Mouse (Mus musculus): ENCODE measurements around the gene Acap3. TPM values are rescaled to one million over a fixed set of nuclear protein-coding genes. Genes with fewer than 3 reads are reported as not detected.

Gene Acap3
- polyA plus RNA-seq, 1 experiment from 2014 or later: 89.8 TPM

- H3K27ac ChIP-seq: no peak overlapping the region
- no peak overlapping the region for H3K4me2 ChIP-seq
- no peaks in the 10 kb centered on the region for H3K27me3 ChIP-seq (replicated peaks)
- ATAC-seq (replicated peaks): no peak
- H3K4me1 ChIP-seq: no peaks in the 10 kb centered on the region
- no peaks in the 10 kb centered on the region for H3K9me3 ChIP-seq
- no peak overlapping the region for H3K4me3 ChIP-seq
- 93% methylated on average over 6 of the region's 6 CpGs for WGBS
- peaks cover 51% of the 10 kb centered on the region for H3K36me3 ChIP-seq (replicated peaks)
- no peak overlapping the region for H3K9ac ChIP-seq
Measured at GRCm38 (mm10) chr4:155955491-155955890, 63.9 kb downstream of the Acap3 start.

Small RNAs within 50 kb of the gene (microRNA-seq; reads per million reads assigned to microRNA genes)
- gene Gm22991: not detected

Other genes with a start within 250 kb of the Acap3 start
- gene Gm10563, start 246.4 kb upstream of the Acap3 start, polyA plus RNA-seq (2015; fragmentation: Nextera tagmentation; extraction: Ambion mirVana): not detected in 2 replicates
- 3.8 and 5.5 TPM in 2 replicates for gene Mmp23, start 238.4 kb upstream of the Acap3 start, polyA plus RNA-seq (2015; fragmentation: Nextera tagmentation; extraction: Ambion mirVana)
- 61.0 and 62.1 TPM in 2 replicates for gene Mib2, start 222.6 kb upstream of the Acap3 start, polyA plus RNA-seq (2015; fragmentation: Nextera tagmentation; extraction: Ambion mirVana)
- 15.7 and 17.1 TPM in 2 replicates for gene Fndc10, start 197.5 kb upstream of the Acap3 start, polyA plus RNA-seq (2015; fragmentation: Nextera tagmentation; extraction: Ambion mirVana)
- 151 and 155 TPM in 2 replicates for gene Ssu72, start 187.0 kb upstream of the Acap3 start, polyA plus RNA-seq (2015; fragmentation: Nextera tagmentation; extraction: Ambion mirVana)
- gene Tmem240, start 157.0 kb upstream of the Acap3 start, polyA plus RNA-seq (2015; fragmentation: Nextera tagmentation; extraction: Ambion mirVana): 24.8 and 24.9 TPM in 2 replicates
- 93.4 and 99.2 TPM in 2 replicates for gene Atad3a, start 130.7 kb upstream of the Acap3 start, polyA plus RNA-seq (2015; fragmentation: Nextera tagmentation; extraction: Ambion mirVana)
- 31.5 and 33.5 TPM in 2 replicates for gene Vwa1, start 117.1 kb upstream of the Acap3 start, polyA plus RNA-seq (2015; fragmentation: Nextera tagmentation; extraction: Ambion mirVana)
- 0.93 and 1.2 TPM in 2 replicates for gene Tmem88b, start 105.9 kb upstream of the Acap3 start, polyA plus RNA-seq (2015; fragmentation: Nextera tagmentation; extraction: Ambion mirVana)
- not detected in 2 replicates for gene Ankrd65, start 101.4 kb upstream of the Acap3 start, polyA plus RNA-seq (2015; fragmentation: Nextera tagmentation; extraction: Ambion mirVana)
- 242 and 244 TPM in 2 replicates for gene Mrpl20, start 88.9 kb upstream of the Acap3 start, polyA plus RNA-seq (2015; fragmentation: Nextera tagmentation; extraction: Ambion mirVana)
- gene Ccnl2, start 79.3 kb upstream of the Acap3 start, polyA plus RNA-seq (2015; fragmentation: Nextera tagmentation; extraction: Ambion mirVana): 155 and 164 TPM in 2 replicates
- gene Aurkaip1, start 60.5 kb upstream of the Acap3 start, polyA plus RNA-seq (2015; fragmentation: Nextera tagmentation; extraction: Ambion mirVana): 128 and 129 TPM in 2 replicates
- gene Mxra8, start 52.1 kb upstream of the Acap3 start, polyA plus RNA-seq (2015; fragmentation: Nextera tagmentation; extraction: Ambion mirVana): 23.4 and 32.6 TPM in 2 replicates
- 30.9 and 37.0 TPM in 2 replicates for gene Dvl1, start 44.4 kb upstream of the Acap3 start, polyA plus RNA-seq (2015; fragmentation: Nextera tagmentation; extraction: Ambion mirVana)
- 0.61 and 0.72 TPM in 2 replicates for gene Tas1r3, start 28.5 kb upstream of the Acap3 start, polyA plus RNA-seq (2015; fragmentation: Nextera tagmentation; extraction: Ambion mirVana)
- gene Cptp, start 22.4 kb upstream of the Acap3 start, polyA plus RNA-seq (2015; fragmentation: Nextera tagmentation; extraction: Ambion mirVana): 28.1 and 29.1 TPM in 2 replicates
- gene Ints11, start 22.3 kb upstream of the Acap3 start, polyA plus RNA-seq (2015; fragmentation: Nextera tagmentation; extraction: Ambion mirVana): 80.6 and 83.6 TPM in 2 replicates
- gene Pusl1, start within 50 bp of the Acap3 start, polyA plus RNA-seq (2015; fragmentation: Nextera tagmentation; extraction: Ambion mirVana): 60.1 and 66.6 TPM in 2 replicates
- gene Ube2j2, start 52.0 kb downstream of the Acap3 start, polyA plus RNA-seq (2015; fragmentation: Nextera tagmentation; extraction: Ambion mirVana): 115 and 118 TPM in 2 replicates
- 6.8 and 9.5 TPM in 2 replicates for gene C1qtnf12, start 70.5 kb downstream of the Acap3 start, polyA plus RNA-seq (2015; fragmentation: Nextera tagmentation; extraction: Ambion mirVana)
- gene B3galt6, start 100.8 kb downstream of the Acap3 start, polyA plus RNA-seq (2015; fragmentation: Nextera tagmentation; extraction: Ambion mirVana): 38.5 and 38.9 TPM in 2 replicates
- 113 and 118 TPM in 2 replicates for gene Sdf4, start 101.0 kb downstream of the Acap3 start, polyA plus RNA-seq (2015; fragmentation: Nextera tagmentation; extraction: Ambion mirVana)
- gene Tnfrsf4, start 122.0 kb downstream of the Acap3 start, polyA plus RNA-seq (2015; fragmentation: Nextera tagmentation; extraction: Ambion mirVana): 0.56 and 0.83 TPM in 2 replicates
- gene Tnfrsf18, start 134.3 kb downstream of the Acap3 start, polyA plus RNA-seq (2015; fragmentation: Nextera tagmentation; extraction: Ambion mirVana): 3.2 and 3.6 TPM in 2 replicates
- gene Ttll10, start 167.6 kb downstream of the Acap3 start, polyA plus RNA-seq (2015; fragmentation: Nextera tagmentation; extraction: Ambion mirVana): not detected in 2 replicates
- gene 9430015G10Rik, start 218.2 kb downstream of the Acap3 start, polyA plus RNA-seq (2015; fragmentation: Nextera tagmentation; extraction: Ambion mirVana): 37.6 TPM in 2 replicates
- 0.62 and 0.83 TPM in 2 replicates for gene Rnf223, start 238.7 kb downstream of the Acap3 start, polyA plus RNA-seq (2015; fragmentation: Nextera tagmentation; extraction: Ambion mirVana)